Mouse (Mus musculus) liver, embryonic 14.5 days (tissue): ENCODE measurements around the gene Hoxb3. TPM values are rescaled to one million over a fixed set of nuclear protein-coding genes. Genes with fewer than 3 reads are reported as not detected.

Experiments
- ATAC-seq: fragments of 200-750 bp; cut with Nextera tagmentation; 2 replicates; pipeline ENCODE4 v1.8.0; 2017; ENCODE audit warnings: moderate number of reproducible peaks, mild to moderate bottlenecking, moderate library complexity; ENCODE audit not compliant: insufficient read depth
- DNase-seq, 3 experiments: peaks; one replicate each; pipeline ENCODE4 v3.0.0-alpha.2; 2012 to 2013; ENCODE audit warnings: low read depth in 3 of 3, low spot score in 3 of 3
- H3K27ac ChIP-seq: fragments of 300-500 bp; sonication (generic); 2 replicates; pipeline ENCODE4 v1.5.1; 2014; ENCODE audit warnings: moderate library complexity, mild to moderate bottlenecking, control low read depth, inconsistent platforms
- H3K27me3 ChIP-seq: fragments of 300-500 bp; sonication (generic); 2 replicates; pipeline ENCODE4 v1.6.1; 2014; ENCODE audit warnings: mild to moderate bottlenecking, low read length, moderate library complexity; ENCODE audit not compliant: control insufficient read depth, insufficient read depth
- H3K36me3 ChIP-seq: fragments of 300-500 bp; sonication (generic); replicated peaks from 2 replicates; pipeline ENCODE4 v1.6.1; 2014; ENCODE audit warnings: low read depth; ENCODE audit not compliant: control insufficient read depth, insufficient read depth
- H3K4me1 ChIP-seq, 2 experiments: fragments of 200-500 bp in 1 of 2; fragments of 300-500 bp in 1 of 2; sonication (generic) in 1 of 2; replicated peaks; 2 replicates each; pipeline ENCODE4 v1.6.1; 2012 to 2014; ENCODE audit warnings: antibody characterized with exemption in 1 of 2, inconsistent platforms in 1 of 2, low read length in 1 of 2; ENCODE audit not compliant: control insufficient read depth in 2 of 2, insufficient read depth in 2 of 2
- H3K4me2 ChIP-seq: fragments of 300-500 bp; sonication (generic); 2 replicates; pipeline ENCODE4 v1.6.1; 2014; ENCODE audit warnings: low read depth, mild to moderate bottlenecking, control low read depth, moderate library complexity
- H3K4me3 ChIP-seq, 2 experiments: fragments of 200-500 bp in 1 of 2; fragments of 300-500 bp in 1 of 2; sonication (generic) in 1 of 2; 2 replicates each; pipeline ENCODE4 v1.5.1; 2012 to 2014; ENCODE audit warnings: low read depth in 2 of 2, low read length in 2 of 2, mild to moderate bottlenecking in 2 of 2, control low read depth in 1 of 2, inconsistent platforms in 1 of 2, moderate library complexity in 1 of 2; ENCODE audit not compliant: insufficient read depth in 1 of 2
- H3K9ac ChIP-seq: fragments of 300-500 bp; sonication (generic); replicated peaks from 2 replicates; pipeline ENCODE4 v1.6.1; 2014; ENCODE audit warnings: mild to moderate bottlenecking, control low read depth, moderate library complexity
- H3K9me3 ChIP-seq: fragments of 300-500 bp; sonication (generic); 2 replicates; pipeline ENCODE4 v1.6.1; 2016; ENCODE audit warnings: low read length, mixed read lengths; ENCODE audit not compliant: control insufficient read depth
- CTCF ChIP-seq: IDR thresholded peaks from 2 replicates; pipeline ENCODE4 v1.5.1; 2016; ENCODE audit warnings: antibody characterized with exemption, low read depth, control low read depth
- EP300 ChIP-seq: IDR thresholded peaks from 2 replicates; pipeline ENCODE4 v1.6.1; 2016; ENCODE audit warnings: antibody characterized with exemption, low read depth
- WGBS: fragments of 180-500 bp; shearing (Covaris S2); extraction: QIAGEN DNeasy Blood & Tissue Kit; methylation state at CpG from one replicate; pipeline ENCODE4 v1.1.7; 2014; ENCODE audit not compliant: insufficient replicate concordance; 5-methylcytosine and 5-hydroxymethylcytosine counted together
- polyA plus RNA-seq, 2 experiments: library from polyadenylated mRNA; depleted of rRNA in 1 of 2; stranded (reverse) in 1 of 2; unstranded in 1 of 2; fragments of >200 nt; fragmentation: Nextera tagmentation in 1 of 2; extraction: Ambion mirVana in 1 of 2; gene quantifications; 2 replicates each; pipeline versions ENCODE4 v1.2.1 to v1.2.3; 2012 to 2014

Gene Hoxb3
- polyA plus RNA-seq, 2 experiments: 0.38 TPM; not detected in 1

GRCm38 (mm10) chr11:96348988-96349387, 25.9 kb downstream of the Hoxb3 start:
- DNase-seq (no peak), ATAC-seq (no peak)
- Histone ChIP-seq H3K4me3 (no peak overlapping the region), H3K27ac (no peak overlapping the region), H3K4me1 (0 out of 4 replicates have a peak, but pooled peaks cover 0 to 3% of the 10 kb centered on the region in 2 experiments), H3K9me3 (no peaks in the 10 kb centered on the region), H3K36me3 (no peaks in the 10 kb centered on the region), H3K27me3 (peaks cover 90% of the 10 kb centered on the region), H3K9ac (no peak overlapping the region), H3K4me2 (no peak overlapping the region)
- WGBS: 47% methylated on average over 3 of the region's 3 CpGs
- TF ChIP-seq EP300 (no peak), CTCF (no peak)

DNA sequence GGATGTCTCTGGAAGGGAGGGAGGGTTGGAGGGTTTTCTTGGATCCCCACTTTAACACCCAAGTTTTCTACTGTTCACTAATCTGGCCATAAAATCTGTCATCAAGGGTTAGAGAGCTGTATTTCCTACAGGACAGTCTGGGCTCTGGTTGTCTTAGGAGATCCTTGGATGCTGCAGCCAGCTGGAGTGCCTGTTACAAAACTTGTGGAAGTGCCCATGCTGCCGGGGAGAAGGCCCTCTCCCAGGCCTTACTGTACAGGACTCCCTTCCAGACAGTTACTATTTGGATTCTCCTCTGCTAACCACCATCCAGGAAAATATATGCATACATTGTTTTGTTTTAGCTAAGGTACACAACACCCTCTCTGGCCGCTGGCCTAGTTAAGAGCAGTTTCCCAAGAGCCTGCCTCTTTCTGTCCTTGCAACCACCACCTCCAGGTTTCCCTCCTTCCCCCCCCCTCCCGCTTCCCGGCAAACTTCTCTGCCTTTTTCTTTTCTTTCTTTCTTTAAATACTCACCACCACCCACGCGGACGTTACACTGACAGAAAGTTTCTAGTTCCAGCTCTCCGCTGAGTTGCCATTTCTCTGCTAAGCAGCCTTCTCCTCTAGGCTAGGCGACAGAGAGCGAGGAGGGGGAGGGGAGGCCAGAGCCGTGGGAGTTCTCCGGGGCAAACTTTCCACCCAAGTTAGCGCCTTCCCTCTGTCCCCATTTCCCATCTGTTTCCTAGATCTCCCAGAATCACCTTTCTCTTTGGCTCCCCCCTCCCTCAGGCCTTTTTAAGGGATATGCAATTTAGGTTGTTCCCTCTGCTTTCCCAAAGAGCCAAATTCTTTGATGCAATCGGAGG, 26.6 kb downstream of the Hoxb3 start:
- ATAC-seq: no peak
- no peak overlapping the region for H3K4me3 ChIP-seq
- H3K27me3 ChIP-seq: peaks cover 90% of the 10 kb centered on the region
- no peak for DNase-seq
- H3K9me3 ChIP-seq: no peaks in the 10 kb centered on the region
- no peak overlapping the region for H3K9ac ChIP-seq
- WGBS: 33% methylated on average over 14 of the region's 14 CpGs
- TF ChIP-seq EP300: no peak
- TF ChIP-seq CTCF: no peak
- H3K4me1 ChIP-seq: 0 out of 4 replicates have a peak, but pooled peaks cover 0 to 3% of the 10 kb centered on the region in 2 experiments
- no peak overlapping the region for H3K27ac ChIP-seq
- H3K36me3 ChIP-seq: no peaks in the 10 kb centered on the region
- H3K4me2 ChIP-seq: no peak overlapping the region

DNA sequence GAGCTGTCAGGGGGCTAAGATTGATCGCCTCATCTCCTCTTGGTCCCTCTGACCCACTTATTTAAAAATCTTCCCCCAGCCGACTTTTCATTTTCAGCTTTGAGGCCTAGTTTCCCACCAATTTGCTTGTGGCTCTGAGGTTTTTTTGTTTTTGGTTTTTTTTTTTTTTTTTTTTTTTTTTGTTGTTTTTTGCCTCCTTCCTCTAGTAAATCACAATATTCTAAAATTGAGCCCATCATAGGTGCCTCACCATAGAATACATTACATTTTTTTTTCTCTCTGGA, 27.2 kb downstream of the Hoxb3 start, which contains the start of gene Hoxb2:
TSS of gene Hoxb2 (plus strand) at position 185 of the 284 bp plus-strand sequence.
- no peak within 1 kb of the TSS for H3K4me2 ChIP-seq
- no peak for DNase-seq

DNA sequence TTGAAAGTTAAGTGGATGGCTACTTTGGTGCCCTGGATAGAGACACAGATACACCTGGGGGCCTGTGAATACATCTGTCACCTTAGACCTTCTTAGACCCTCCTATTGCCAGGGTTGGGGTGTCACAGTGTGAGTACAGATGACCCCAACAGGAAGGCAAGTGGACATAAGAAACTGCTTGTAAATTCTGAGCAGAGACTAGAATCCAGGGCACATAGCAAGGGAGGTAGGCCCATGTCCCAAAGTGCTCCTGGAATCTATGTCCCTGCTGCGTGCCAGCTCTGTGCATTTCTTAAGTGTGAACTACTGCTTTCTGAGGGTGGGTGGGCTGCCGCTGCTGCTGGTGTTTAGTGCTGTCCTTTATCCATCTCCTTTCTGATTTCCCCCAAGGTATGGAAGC, 27.7 kb downstream of the Hoxb3 start:
- 49% methylated on average over 2 of the region's 2 CpGs for WGBS
- ATAC-seq (no peak), DNase-seq (no peak)
- peaks cover 84% of the 10 kb centered on the region for H3K27me3 ChIP-seq
- no peak overlapping the region for H3K4me3 ChIP-seq
- no peak overlapping the region for H3K27ac ChIP-seq
- no peak overlapping the region for H3K4me2 ChIP-seq
- no peak for TF ChIP-seq EP300
- no peak for TF ChIP-seq CTCF
- no peak overlapping the region for H3K9ac ChIP-seq
- no peaks in the 10 kb centered on the region for H3K9me3 ChIP-seq
- H3K36me3 ChIP-seq: no peaks in the 10 kb centered on the region
- H3K4me1 ChIP-seq: 0 out of 4 replicates have a peak, but pooled peaks cover 0 to 3% of the 10 kb centered on the region in 2 experiments

More for the DNA sequence above, 27.2 kb downstream of the Hoxb3 start, which contains the start of gene Hoxb2:
- no peaks in the 10 kb centered on the region for H3K9me3 ChIP-seq
- H3K36me3 ChIP-seq: no peaks in the 10 kb centered on the region
- H3K27me3 ChIP-seq: peaks cover 89% of the 10 kb centered on the region
- H3K9ac ChIP-seq: no peak within 1 kb of the TSS
- ATAC-seq: no peak
- no peak for TF ChIP-seq EP300
- TF ChIP-seq CTCF: no peak
- WGBS: 29% methylated on average over 2 of the region's 2 CpGs
- H3K4me3 ChIP-seq: no peak within 1 kb of the TSS
- H3K27ac ChIP-seq: no peak within 1 kb of the TSS
- H3K4me1 ChIP-seq: 0 out of 4 replicates have a peak, but pooled peaks cover 0 to 3% of the 10 kb centered on the region in 2 experiments

- Histone ChIP-seq H3K27me3 (peaks cover 80% of the 10 kb centered on the region), H3K9me3 (no peaks in the 10 kb centered on the region), H3K4me3 (no peak overlapping the region), H3K9ac (no peak overlapping the region), H3K4me1 (0 out of 4 replicates have a peak, but pooled peaks cover 0 to 3% of the 10 kb centered on the region in 2 experiments), H3K4me2 (no peak overlapping the region), H3K27ac (no peak overlapping the region), H3K36me3 (no peaks in the 10 kb centered on the region)
- TF ChIP-seq EP300: no peak
- TF ChIP-seq CTCF: no peak
- 24% methylated on average over 11 of the region's 11 CpGs for WGBS
- ATAC-seq (no peak), DNase-seq (no peak)
Measured at GRCm38 (mm10) chr11:96351312-96351711, 28.2 kb downstream of the Hoxb3 start.
